8 mouse cellular contexts compared by ENCODE assay signal in the genomic region with DNA sequence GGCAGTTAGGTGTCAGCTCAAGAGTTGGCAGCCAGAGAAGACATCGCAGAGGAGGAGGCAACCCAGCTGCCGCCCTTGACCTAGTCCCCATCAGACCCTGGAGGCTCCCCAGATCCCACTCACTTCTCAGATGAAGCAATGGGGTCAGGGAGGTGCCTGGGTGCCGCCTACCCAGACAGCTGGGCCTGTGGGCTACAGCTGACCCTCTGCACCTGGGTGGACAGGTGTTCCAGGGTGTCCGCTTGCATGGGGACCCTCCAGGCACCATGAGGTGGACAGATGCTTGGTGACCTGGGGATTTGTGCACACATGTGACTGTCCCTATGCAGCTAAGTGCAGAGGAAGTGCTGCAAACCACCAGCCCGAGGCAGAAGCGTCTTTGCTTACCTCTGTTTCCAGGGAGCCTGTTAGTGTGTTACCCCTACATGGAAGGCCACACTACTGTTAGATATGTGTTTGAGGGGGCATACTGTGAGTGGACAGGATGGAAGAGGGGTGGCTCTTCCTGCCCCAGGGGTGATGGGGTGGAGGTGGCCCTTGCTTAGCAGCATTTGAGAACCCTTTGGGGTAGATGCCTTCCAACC. TPM values are rescaled to one million over a fixed set of nuclear protein-coding genes. Genes with fewer than 3 reads are reported as not detected.
DNase-seq lines count a peak whose midpoint lies in the region; ATAC-seq and TF ChIP-seq lines count a peak whose summit lies in the region.
"Had no signal": no experiment of that assay in that cellular context is flagged by ENCODE, and none has a peak within 500 bp of the region (broad histone marks: within the 10 kb centered on the region; RNA-seq: fewer than 3 reads in every experiment).

No protein-coding gene starts in this region.

- peak overlapping the region; percentile 99 for H3K27ac ChIP-seq in kidney, embryonic 16.5 days (ENCODE audit: low read length)
- H3K27ac ChIP-seq in kidney, adult 2 months (ENCODE audit: insufficient read depth, low read depth, low read length): no peak overlapping the region
- peak overlapping the region; percentile 42; the same call in 1 of the 2 replicates for H3K27ac ChIP-seq in bone marrow, adult 2 months (ENCODE audit: control insufficient read depth, insufficient read depth, low read depth, low read length, poor library complexity)
- peak overlapping the region; percentile 87; the same call in 1 of the 2 replicates for H3K27ac ChIP-seq in limb, embryonic 14.5 days (replicated peaks; ENCODE audit: low read depth, low read length)
- H3K27ac ChIP-seq in neural tube, embryonic 15.5 days (replicated peaks): no peak overlapping the region

- peaks cover 85% of the 10 kb centered on the region for H3K4me1 ChIP-seq in kidney, embryonic 16.5 days (ENCODE audit: insufficient read depth, low read length)
- peaks cover 34% of the 10 kb centered on the region for H3K4me1 ChIP-seq in kidney, adult 2 months (ENCODE audit: control insufficient read depth, insufficient read depth, low read length)
- peaks cover 88% of the 10 kb centered on the region for H3K4me1 ChIP-seq in G1E (ENCODE audit: insufficient read depth, low read depth, low read length)
- peaks cover 27% of the 10 kb centered on the region for H3K4me1 ChIP-seq in bone marrow, adult 2 months (ENCODE audit: control insufficient read depth, insufficient read depth, low read length)
- H3K4me1 ChIP-seq in limb, embryonic 14.5 days (ENCODE audit: control insufficient read depth, insufficient read depth, low read length): peaks cover 64% of the 10 kb centered on the region
- peaks cover 78% of the 10 kb centered on the region for H3K4me1 ChIP-seq in neural tube, embryonic 15.5 days

- H3K36me3 ChIP-seq in kidney, embryonic 16.5 days (ENCODE audit: insufficient read depth, low read length): no peaks in the 10 kb centered on the region
- H3K36me3 ChIP-seq in kidney, adult 2 months (ENCODE audit: control insufficient read depth, insufficient read depth, low read length): no peaks in the 10 kb centered on the region
- H3K36me3 ChIP-seq in G1E (replicated peaks): peaks cover 5% of the 10 kb centered on the region
- H3K36me3 ChIP-seq in limb, embryonic 14.5 days (ENCODE audit: control insufficient read depth, insufficient read depth, low read length): peaks cover 2% of the 10 kb centered on the region
- H3K36me3 ChIP-seq in neural tube, embryonic 15.5 days: peaks cover 3% of the 10 kb centered on the region; the same call in 1 of the 2 replicates

- no peak for TF ChIP-seq POLR2A in kidney, adult 2 months (IDR thresholded peaks at IDR 0.05; ENCODE audit: low read depth, low read length)
- TF ChIP-seq POLR2A in bone marrow, adult 2 months (IDR thresholded peaks at IDR 0.05; ENCODE audit: borderline replicate concordance, control insufficient read depth, low read depth, low read length): no peak
- TF ChIP-seq POLR2A in limb, embryonic 14.5 days (IDR thresholded peaks at IDR 0.05; ENCODE audit: borderline replicate concordance, extremely low read depth, insufficient read depth, insufficient read length): no peak

- no peak for ATAC-seq in kidney, embryonic 16.5 days (ENCODE audit: low FRiP score, low TSS enrichment)
- no peak for ATAC-seq in G1E (ENCODE audit: extremely low read depth, insufficient number of reproducible peaks, low FRiP score, poor library complexity, severe bottlenecking)
- no peak for ATAC-seq in limb, embryonic 14.5 days (ENCODE audit: low FRiP score, low read depth)
- ATAC-seq in neural tube, embryonic 15.5 days (ENCODE audit: low FRiP score): no peak

- no peaks in the 10 kb centered on the region for H3K27me3 ChIP-seq in kidney, embryonic 16.5 days (ENCODE audit: insufficient read depth, low read length)
- H3K27me3 ChIP-seq in kidney, adult 2 months (replicated peaks; ENCODE audit: control insufficient read depth, insufficient read depth, low read length): no peaks in the 10 kb centered on the region
- no peaks in the 10 kb centered on the region; the same call in 1 of the 2 replicates for H3K27me3 ChIP-seq in G1E (ENCODE audit: insufficient read depth, low read length)
- H3K27me3 ChIP-seq in limb, embryonic 14.5 days (ENCODE audit: control insufficient read depth, insufficient read depth, low read length): no peaks in the 10 kb centered on the region
- H3K27me3 ChIP-seq in neural tube, embryonic 15.5 days (replicated peaks): no peaks in the 10 kb centered on the region

- no peak overlapping the region for H3K4me2 ChIP-seq in kidney, embryonic 16.5 days (replicated peaks; ENCODE audit: low read depth, low read length)
- no peak overlapping the region for H3K4me2 ChIP-seq in limb, embryonic 14.5 days (replicated peaks; ENCODE audit: low read depth, low read length, severe bottlenecking)
- H3K4me2 ChIP-seq in neural tube, embryonic 15.5 days: no peak overlapping the region

- DNase-seq in kidney, adult 2 months: no peak
- no peak for DNase-seq in G1E (ENCODE audit: low spot score)
- no peak for DNase-seq in limb, embryonic 14.5 days (ENCODE audit: low spot score)
- DNase-seq in layer of hippocampus, postnatal 25 days (ENCODE audit: extremely low spot score in 1 of 2, low spot score in 1 of 2): no peak
- DNase-seq: embryo, embryonic 11 days had no signal

- 50% methylated on average over 6 of the region's 6 CpGs for WGBS in kidney, embryonic 16.5 days
- WGBS in kidney, adult 2 months: 75% methylated on average over 6 of the region's 6 CpGs
- WGBS in bone marrow, adult 2 months: 54% methylated on average over 6 of the region's 6 CpGs
- 60% methylated on average over 6 of the region's 6 CpGs for WGBS in limb, embryonic 14.5 days
- 76% methylated on average over 6 of the region's 6 CpGs for WGBS in neural tube, embryonic 15.5 days

- H3K9ac ChIP-seq in kidney, embryonic 16.5 days (replicated peaks; ENCODE audit: low read length): peak overlapping the region; percentile 63
- H3K9ac ChIP-seq in limb, embryonic 14.5 days (ENCODE audit: low read depth, low read length, severe bottlenecking): no peak overlapping the region
- H3K9ac ChIP-seq in neural tube, embryonic 15.5 days (replicated peaks): no peak overlapping the region

- no peak for TF ChIP-seq CTCF in kidney, adult 2 months (conservative IDR thresholded peaks at IDR 0.05; ENCODE audit: insufficient read depth, insufficient read length, low read depth, low read length)
- TF ChIP-seq CTCF in G1E (IDR thresholded peaks at IDR 0.05; ENCODE audit: low read depth, low read length): no peak
- TF ChIP-seq CTCF in bone marrow, adult 2 months (IDR thresholded peaks at IDR 0.05; ENCODE audit: control insufficient read depth, insufficient read depth, low read length): no peak

- H3K4me3 ChIP-seq in kidney, embryonic 16.5 days (ENCODE audit: low read length): no peak overlapping the region
- no peak overlapping the region for H3K4me3 ChIP-seq in kidney, adult 2 months (ENCODE audit: insufficient read depth, low read depth, low read length)
- H3K4me3 ChIP-seq in G1E (ENCODE audit: low read depth, low read length): peak overlapping the region; percentile 5; the same call in 1 of the 2 replicates
- no peak overlapping the region for H3K4me3 ChIP-seq in bone marrow, adult 2 months (replicated peaks; ENCODE audit: control insufficient read depth, low read depth, low read length)
- H3K4me3 ChIP-seq in limb, embryonic 14.5 days (replicated peaks; ENCODE audit: low read length): no peak overlapping the region
- H3K4me3 ChIP-seq in neural tube, embryonic 15.5 days (replicated peaks): no peak overlapping the region

- no peaks in the 10 kb centered on the region for H3K9me3 ChIP-seq in kidney, embryonic 16.5 days (ENCODE audit: low read length)
- no peaks in the 10 kb centered on the region for H3K9me3 ChIP-seq in G1E (replicated peaks)
- H3K9me3 ChIP-seq in limb, embryonic 14.5 days (ENCODE audit: control insufficient read depth, low read length): no peaks in the 10 kb centered on the region
- no peaks in the 10 kb centered on the region for H3K9me3 ChIP-seq in neural tube, embryonic 15.5 days (replicated peaks)

RNA-seq across cellular contexts. Expression of gene Cirbp, which starts 3.0 kb away (rescaled TPM):
- 96.2 and 101 TPM in 2 replicates for polyA plus RNA-seq in kidney, embryonic 16.5 days (2015; fragmentation: Nextera tagmentation; extraction: Ambion mirVana)
- polyA plus RNA-seq in kidney, adult 2 months (2012; rRNA removed): 86.7 and 87.8 TPM in 2 replicates
- 18.1 and 21.2 TPM in 2 replicates for total RNA-seq in G1E (2014; fragmentation: Nextera tagmentation)
- total RNA-seq in G1E (2017): 32.6 and 34.8 TPM in 2 replicates
- 41.4 and 45.2 TPM in 2 replicates for polyA plus RNA-seq in G1E (2012)
- 200 and 277 TPM in 2 replicates for polyA plus RNA-seq in bone marrow, adult 2 months (2011; ENCODE audit: insufficient read depth, insufficient read length, low replicate concordance, missing spikeins)
- 286 and 289 TPM in 2 replicates for polyA plus RNA-seq in limb, embryonic 14.5 days (2012; rRNA removed)
- 101 and 106 TPM in 2 replicates for polyA plus RNA-seq in limb, embryonic 14.5 days (2014; fragmentation: Nextera tagmentation; extraction: Ambion mirVana)
- total RNA-seq in layer of hippocampus, postnatal 25 days (2021): 10 to 100 TPM; 69.5 to 97.5 TPM
- 284 and 345 TPM in 2 replicates for polyA plus RNA-seq in neural tube, embryonic 15.5 days (2015; fragmentation: Nextera tagmentation; extraction: Ambion mirVana)

RNA-seq across cellular contexts. Expression of gene 1600002K03Rik, which starts 9.9 kb away (rescaled TPM):
- polyA plus RNA-seq in kidney, embryonic 16.5 days (2015; fragmentation: Nextera tagmentation; extraction: Ambion mirVana): 15.2 and 15.3 TPM in 2 replicates
- 7.9 and 11.2 TPM in 2 replicates for polyA plus RNA-seq in kidney, adult 2 months (2012; rRNA removed)
- total RNA-seq in G1E (2014; fragmentation: Nextera tagmentation) (1.6 TPM in 1 of 2 replicates, not detected in the other), G1E (2017) (7.8 and 8.9 TPM in 2 replicates)
- polyA plus RNA-seq in G1E (2012): 4.8 and 5.0 TPM in 2 replicates
- 8.8 and 23.7 TPM in 2 replicates for polyA plus RNA-seq in bone marrow, adult 2 months (2011; ENCODE audit: insufficient read depth, insufficient read length, low replicate concordance, missing spikeins)
- 10.9 and 15.5 TPM in 2 replicates for polyA plus RNA-seq in limb, embryonic 14.5 days (2012; rRNA removed)
- 8.5 and 12.8 TPM in 2 replicates for polyA plus RNA-seq in limb, embryonic 14.5 days (2014; fragmentation: Nextera tagmentation; extraction: Ambion mirVana)
- 1 to 10 TPM; 5.8 to 6.2 TPM for total RNA-seq in layer of hippocampus, postnatal 25 days (2021)
- polyA plus RNA-seq in neural tube, embryonic 15.5 days (2015; fragmentation: Nextera tagmentation; extraction: Ambion mirVana): 13.5 and 14.3 TPM in 2 replicates

RNA-seq across cellular contexts. Expression of gene Midn, which starts 14.7 kb away (rescaled TPM):
- 15.9 and 16.8 TPM in 2 replicates for polyA plus RNA-seq in kidney, embryonic 16.5 days (2015; fragmentation: Nextera tagmentation; extraction: Ambion mirVana)
- 65.6 and 67.0 TPM in 2 replicates for polyA plus RNA-seq in kidney, adult 2 months (2012; rRNA removed)
- total RNA-seq in G1E (2014; fragmentation: Nextera tagmentation) (89.8 and 92.3 TPM in 2 replicates), G1E (2017) (19.2 and 24.3 TPM in 2 replicates)
- 295 and 302 TPM in 2 replicates for polyA plus RNA-seq in G1E (2012)
- 36.0 and 53.2 TPM in 2 replicates for polyA plus RNA-seq in bone marrow, adult 2 months (2011; ENCODE audit: insufficient read depth, insufficient read length, low replicate concordance, missing spikeins)
- polyA plus RNA-seq in limb, embryonic 14.5 days (2012; rRNA removed): 108 and 161 TPM in 2 replicates
- 33.4 and 39.6 TPM in 2 replicates for polyA plus RNA-seq in limb, embryonic 14.5 days (2014; fragmentation: Nextera tagmentation; extraction: Ambion mirVana)
- total RNA-seq in layer of hippocampus, postnatal 25 days (2021): 10 to 100 TPM; 61.4 to 82.4 TPM
- 19.4 and 20.5 TPM in 2 replicates for polyA plus RNA-seq in neural tube, embryonic 15.5 days (2015; fragmentation: Nextera tagmentation; extraction: Ambion mirVana)

RNA-seq across cellular contexts. Expression of gene Efna2, which starts 16.5 kb away (rescaled TPM):
- polyA plus RNA-seq in kidney, embryonic 16.5 days (2015; fragmentation: Nextera tagmentation; extraction: Ambion mirVana): 11.0 and 11.8 TPM in 2 replicates
- polyA plus RNA-seq in kidney, adult 2 months (2012; rRNA removed): 1.5 TPM in 2 replicates
- total RNA-seq in G1E (2014; fragmentation: Nextera tagmentation) (not detected in 2 replicates), G1E (2017) (not detected in 2 replicates)
- polyA plus RNA-seq in G1E (2012): 0.18 and 0.20 TPM in 2 replicates
- polyA plus RNA-seq in bone marrow, adult 2 months (2011; ENCODE audit: insufficient read depth, insufficient read length, low replicate concordance, missing spikeins): 0.70 TPM in 1 of 2 replicates, not detected in the other
- polyA plus RNA-seq in limb, embryonic 14.5 days (2012; rRNA removed): 41.7 and 67.7 TPM in 2 replicates
- polyA plus RNA-seq in limb, embryonic 14.5 days (2014; fragmentation: Nextera tagmentation; extraction: Ambion mirVana): 31.5 and 38.6 TPM in 2 replicates
- total RNA-seq in layer of hippocampus, postnatal 25 days (2021): 10 to 100 TPM; 11.9 to 12.7 TPM
- polyA plus RNA-seq in neural tube, embryonic 15.5 days (2015; fragmentation: Nextera tagmentation; extraction: Ambion mirVana): 25.9 and 31.2 TPM in 2 replicates

RNA-seq across cellular contexts. Expression of gene Cbarp, which starts 22.2 kb away (rescaled TPM):
- 6.4 and 7.3 TPM in 2 replicates for polyA plus RNA-seq in kidney, embryonic 16.5 days (2015; fragmentation: Nextera tagmentation; extraction: Ambion mirVana)
- polyA plus RNA-seq in kidney, adult 2 months (2012; rRNA removed): 8.1 and 8.7 TPM in 2 replicates
- total RNA-seq in G1E (2014; fragmentation: Nextera tagmentation): 67.2 and 74.4 TPM in 2 replicates
- 3.7 and 5.5 TPM in 2 replicates for total RNA-seq in G1E (2017)
- polyA plus RNA-seq in G1E (2012): 66.6 and 73.9 TPM in 2 replicates
- polyA plus RNA-seq in bone marrow, adult 2 months (2011; ENCODE audit: insufficient read depth, insufficient read length, low replicate concordance, missing spikeins): 3.4 and 3.7 TPM in 2 replicates
- 28.9 and 36.0 TPM in 2 replicates for polyA plus RNA-seq in limb, embryonic 14.5 days (2012; rRNA removed)
- 7.5 and 9.3 TPM in 2 replicates for polyA plus RNA-seq in limb, embryonic 14.5 days (2014; fragmentation: Nextera tagmentation; extraction: Ambion mirVana)
- total RNA-seq in layer of hippocampus, postnatal 25 days (2021): 100 to 1,000 TPM; 399 to 401 TPM
- polyA plus RNA-seq in neural tube, embryonic 15.5 days (2015; fragmentation: Nextera tagmentation; extraction: Ambion mirVana): 91.9 and 93.0 TPM in 2 replicates

Comparison
In these comparisons a context has a peak if more than half of its experiments do, and no peak if none do; other contexts are left out.
1. H3K27ac ChIP-seq: peak in kidney, embryonic 16.5 days (single experiment), bone marrow, adult 2 months (single experiment) and limb, embryonic 14.5 days (single experiment); none in kidney, adult 2 months (single experiment) and neural tube, embryonic 15.5 days (single experiment).